Comparison of ENCODE assay signal across 21 mouse cellular contexts in the genomic region with DNA sequence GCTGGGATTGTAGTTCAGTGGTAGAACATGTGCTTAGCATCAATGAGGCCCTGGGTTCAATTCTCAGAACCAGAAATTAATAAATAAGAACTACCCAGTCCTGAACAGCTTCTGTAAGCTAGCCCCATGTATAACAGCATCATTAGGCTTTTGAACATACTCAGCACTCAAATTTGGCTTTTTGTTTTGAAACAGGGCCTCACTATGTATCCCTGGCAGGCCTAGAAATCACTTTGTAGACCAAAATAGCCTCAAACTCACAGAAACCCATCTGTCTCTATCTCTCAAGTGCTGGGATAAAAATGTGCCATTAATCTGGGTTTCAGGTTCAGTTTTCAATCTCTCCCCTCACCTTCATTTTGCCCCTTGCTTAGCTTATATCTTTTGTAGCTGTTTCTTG.
"Had no signal": no experiment of that assay in that cellular context is flagged by ENCODE, and none has a peak within 500 bp of the region (broad histone marks: within the 10 kb centered on the region; RNA-seq: fewer than 3 reads in every experiment).

No protein-coding gene starts in this region.

- ATAC-seq: forebrain, embryonic 13.5 days; forebrain, embryonic 14.5 days; forebrain, embryonic 15.5 days; forebrain, embryonic 16.5 days; forebrain, postnatal 0 days had no signal

- DNase-seq: cerebellum, adult 8-10 months; cerebellum, adult 9-10 months; cerebellum, adult 9-11 months; cerebellum, postnatal 10 days; cerebellum, postnatal 14 days; cerebellum, postnatal 25 days; cerebellum, postnatal 36 days; embryo, embryonic 11 days; forebrain, postnatal 0 days; gastrocnemius, adult 2 months; gastrocnemius, postnatal 10 days; gastrocnemius, postnatal 14 days; gastrocnemius, postnatal 25 days; gastrocnemius, postnatal 36 days; heart, adult 11 months; heart, adult 18-20 months; heart, adult 2 months had no signal
